Mouse (Mus musculus) ES-E14 (cell line): ENCODE results near the gene Chmp4b.

Source experiments
- CHD2 ChIP-seq: IDR thresholded peaks from 2 replicates; pipeline ENCODE4 v1.6.1; 2014; ENCODE audit warnings: mild to moderate bottlenecking, low read depth, low read length, inconsistent platforms
- HCFC1 ChIP-seq: IDR thresholded peaks from 2 replicates; pipeline ENCODE4 v1.6.1; 2012; ENCODE audit warnings: low read length, inconsistent platforms, borderline replicate concordance; ENCODE audit not compliant: insufficient read depth
- MAFK ChIP-seq: IDR thresholded peaks from 2 replicates; pipeline ENCODE4 v1.6.1; 2014; ENCODE audit warnings: mild to moderate bottlenecking, low read depth, low read length, inconsistent platforms; ENCODE audit not compliant: insufficient read depth

- no peak for TF ChIP-seq MAFK
- no peak for TF ChIP-seq HCFC1
- TF ChIP-seq CHD2: no peak
Measured at GRCm38 (mm10) chr2:154723473-154723872, 72.0 kb downstream of the Chmp4b start.
